Mouse (Mus musculus) forebrain, embryonic 13.5 days (tissue): Measurements from ENCODE around the gene Mlxipl. TPM values are rescaled to one million over a fixed set of nuclear protein-coding genes. Genes with fewer than 3 reads are reported as not detected.

ENCODE experiments used
- polyA plus RNA-seq: library from polyadenylated mRNA; unstranded; fragments of >200 nt; fragmentation: Nextera tagmentation; extraction: Ambion mirVana; gene quantifications from 2 replicates; pipeline ENCODE4 v1.2.1, GENCODE M21; 2015

The Mlxipl gene
- polyA plus RNA-seq, 1 experiment from 2014 or later = 1.6 TPM

Other genes starting within 250 kb of the Mlxipl start
- gene Tmem270, start 183.2 kb upstream of the Mlxipl start, polyA plus RNA-seq = not detected in 2 replicates
- gene Cldn13, start 174.4 kb upstream of the Mlxipl start, polyA plus RNA-seq = 0.72 TPM in 1 of 2 replicates, not detected in the other
- gene Mettl27, start 157.5 kb upstream of the Mlxipl start, polyA plus RNA-seq = 7.5 and 8.2 TPM in 2 replicates
- gene Cldn4, start 143.0 kb upstream of the Mlxipl start, polyA plus RNA-seq = not detected in 2 replicates
- 2.9 and 3.1 TPM in 2 replicates for gene Cldn3, start 103.7 kb upstream of the Mlxipl start, polyA plus RNA-seq
- gene Abhd11, start 80.7 kb upstream of the Mlxipl start, polyA plus RNA-seq = 47.9 and 53.4 TPM in 2 replicates
- gene Stx1a, start 66.4 kb upstream of the Mlxipl start, polyA plus RNA-seq = 34.1 and 38.7 TPM in 2 replicates
- 31.3 and 33.8 TPM in 2 replicates for gene Dnajc30, start 25.7 kb upstream of the Mlxipl start, polyA plus RNA-seq
- gene Bud23, start 24.9 kb upstream of the Mlxipl start, polyA plus RNA-seq = 101 and 112 TPM in 2 replicates
- gene Vps37d, start 11.6 kb upstream of the Mlxipl start, polyA plus RNA-seq = 17.8 and 19.1 TPM in 2 replicates
- gene Tbl2, start 59.8 kb downstream of the Mlxipl start, polyA plus RNA-seq = 18.8 and 19.3 TPM in 2 replicates
- gene Bcl7b, start 78.4 kb downstream of the Mlxipl start, polyA plus RNA-seq = 48.9 and 50.8 TPM in 2 replicates
- gene Baz1b, start 97.4 kb downstream of the Mlxipl start, polyA plus RNA-seq = 50.1 and 51.4 TPM in 2 replicates
- gene Fzd9, start 161.3 kb downstream of the Mlxipl start, polyA plus RNA-seq = 18.2 and 25.7 TPM in 2 replicates